Mouse (Mus musculus): ENCODE data around the gene Csf1.

Gene Csf1

DNA sequence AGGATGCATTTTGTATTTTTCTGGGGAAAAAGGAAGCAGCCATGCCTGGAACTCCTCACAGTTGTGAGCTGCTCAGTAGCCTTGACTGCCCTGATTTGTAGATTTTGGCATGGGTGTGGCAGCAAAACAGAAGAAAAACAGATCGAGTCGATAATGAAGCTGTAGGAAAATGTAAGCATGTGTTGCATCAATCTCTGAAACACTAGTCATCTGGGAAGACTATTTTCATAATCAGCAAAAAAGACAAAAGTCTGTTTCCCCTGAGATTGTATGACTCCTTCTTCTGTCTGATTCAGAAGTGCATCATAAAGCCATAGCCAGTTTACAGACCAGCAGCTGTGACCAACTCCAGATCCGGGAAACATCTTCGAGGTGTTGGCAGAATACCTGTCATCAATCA is 53.0 kb downstream of the Csf1 start:
- in situ Hi-C loops (cut with MboI; ENCODE audit: low sequenced_read_pairs) = no loop called here

GRCm38 (mm10) chr3:107706164-107706563 is 54.1 kb downstream of the Csf1 start:
- in situ Hi-C loops (cut with MboI; ENCODE audit: low sequenced_read_pairs) = no loop called here

- in situ Hi-C loops (cut with MboI; ENCODE audit: low sequenced_read_pairs) = no loop called here
These were observed 55.9 kb downstream of the Csf1 start for GRCm38 (mm10) chr3:107704371-107704705.

DNA sequence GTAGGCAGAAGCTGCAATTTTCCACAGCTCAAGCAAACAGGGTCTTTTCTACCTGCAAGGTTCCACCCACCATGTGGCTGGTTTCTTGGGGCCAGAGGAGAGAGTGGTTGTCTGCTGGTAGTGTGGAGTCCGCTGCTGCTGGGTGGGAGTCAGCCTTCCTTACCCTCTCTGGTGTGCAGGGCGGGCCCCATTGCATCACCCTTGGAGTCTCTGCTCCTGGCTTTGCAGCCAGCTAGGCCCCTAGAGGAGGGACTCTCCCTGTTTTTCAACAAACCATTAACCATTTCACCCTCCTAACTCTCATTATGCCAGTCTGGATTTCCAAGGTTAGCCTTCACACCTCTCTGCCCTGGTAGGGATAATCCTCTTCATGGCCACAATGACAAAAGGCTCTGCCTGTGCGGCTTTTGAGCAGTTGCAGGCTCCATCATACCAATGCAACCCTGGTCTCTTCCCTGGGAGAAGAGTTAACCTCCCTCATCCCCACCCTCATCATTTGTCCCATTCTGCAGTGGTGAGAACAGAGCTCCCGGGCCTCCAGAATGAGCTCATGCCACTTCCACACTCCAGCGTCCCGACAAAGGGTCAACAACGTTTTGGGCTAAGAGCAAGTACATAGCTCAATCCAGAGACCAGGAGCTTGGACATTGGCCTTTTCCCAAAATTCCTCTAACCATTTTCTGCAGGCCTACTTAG is 56.4 kb downstream of the Csf1 start:
- in situ Hi-C loops (cut with MboI; ENCODE audit: low sequenced_read_pairs) = no loop called here

DNA sequence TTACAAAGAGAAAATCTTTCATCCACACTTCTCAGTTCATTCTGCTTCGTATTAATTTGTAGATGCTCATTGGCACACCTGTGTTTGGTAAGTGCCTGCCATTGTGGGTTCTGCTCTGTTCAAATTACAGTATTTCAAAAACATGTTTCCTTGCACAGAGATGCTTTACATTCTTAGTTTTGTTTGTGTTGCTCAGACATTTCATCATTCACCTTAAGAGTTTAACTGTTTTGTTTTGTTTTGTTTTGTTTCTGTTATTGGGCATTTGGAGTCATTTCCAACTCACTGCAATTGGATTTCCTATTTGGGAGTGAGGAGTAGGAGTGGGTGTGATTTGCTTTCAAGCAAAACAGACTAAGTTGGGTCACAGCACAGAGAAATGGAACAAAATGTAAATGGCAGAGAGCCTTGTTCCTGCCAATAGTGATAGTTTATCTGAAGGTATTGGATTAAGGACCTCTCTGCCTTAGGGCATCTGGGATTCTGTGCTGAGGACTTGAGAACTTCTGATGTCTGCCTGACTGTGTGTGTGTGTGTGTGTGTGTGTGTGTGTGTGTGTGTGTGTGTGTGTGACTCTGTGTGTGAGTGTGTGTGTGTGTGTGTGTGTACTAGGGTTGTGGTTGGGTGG is 58.4 kb downstream of the Csf1 start:
- in situ Hi-C loops (cut with MboI; ENCODE audit: low sequenced_read_pairs) = no loop called here

GRCm38 (mm10) chr3:107700625-107701024 is 59.6 kb downstream of the Csf1 start:
- in situ Hi-C loops (cut with MboI; ENCODE audit: low sequenced_read_pairs) = no loop called here

DNA sequence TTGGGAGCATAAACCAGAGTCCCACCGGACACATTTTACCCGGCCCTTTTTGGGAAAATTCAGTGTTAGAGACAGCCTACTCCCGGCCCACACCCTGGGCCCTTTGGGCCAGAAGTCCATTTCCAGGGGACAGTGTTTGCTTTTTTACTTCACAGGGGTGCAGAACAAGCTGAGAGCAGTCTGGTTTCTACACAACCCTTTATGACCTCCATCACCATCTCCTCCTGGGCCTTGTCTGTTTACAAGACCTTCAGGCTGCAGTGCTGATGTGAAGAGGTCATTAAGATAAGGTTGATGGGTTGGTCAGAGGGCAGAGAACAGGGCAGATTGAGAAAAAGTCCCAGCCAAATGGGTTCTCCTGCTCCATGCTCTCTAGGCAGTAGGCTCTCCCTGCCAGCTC is 63.4 kb downstream of the Csf1 start:
- in situ Hi-C loops (cut with MboI; ENCODE audit: low sequenced_read_pairs) = loop anchor here (5.0 kb wide), 1 partner anchor 165 kb away; no protein-coding TSS in a partner anchor

DNA sequence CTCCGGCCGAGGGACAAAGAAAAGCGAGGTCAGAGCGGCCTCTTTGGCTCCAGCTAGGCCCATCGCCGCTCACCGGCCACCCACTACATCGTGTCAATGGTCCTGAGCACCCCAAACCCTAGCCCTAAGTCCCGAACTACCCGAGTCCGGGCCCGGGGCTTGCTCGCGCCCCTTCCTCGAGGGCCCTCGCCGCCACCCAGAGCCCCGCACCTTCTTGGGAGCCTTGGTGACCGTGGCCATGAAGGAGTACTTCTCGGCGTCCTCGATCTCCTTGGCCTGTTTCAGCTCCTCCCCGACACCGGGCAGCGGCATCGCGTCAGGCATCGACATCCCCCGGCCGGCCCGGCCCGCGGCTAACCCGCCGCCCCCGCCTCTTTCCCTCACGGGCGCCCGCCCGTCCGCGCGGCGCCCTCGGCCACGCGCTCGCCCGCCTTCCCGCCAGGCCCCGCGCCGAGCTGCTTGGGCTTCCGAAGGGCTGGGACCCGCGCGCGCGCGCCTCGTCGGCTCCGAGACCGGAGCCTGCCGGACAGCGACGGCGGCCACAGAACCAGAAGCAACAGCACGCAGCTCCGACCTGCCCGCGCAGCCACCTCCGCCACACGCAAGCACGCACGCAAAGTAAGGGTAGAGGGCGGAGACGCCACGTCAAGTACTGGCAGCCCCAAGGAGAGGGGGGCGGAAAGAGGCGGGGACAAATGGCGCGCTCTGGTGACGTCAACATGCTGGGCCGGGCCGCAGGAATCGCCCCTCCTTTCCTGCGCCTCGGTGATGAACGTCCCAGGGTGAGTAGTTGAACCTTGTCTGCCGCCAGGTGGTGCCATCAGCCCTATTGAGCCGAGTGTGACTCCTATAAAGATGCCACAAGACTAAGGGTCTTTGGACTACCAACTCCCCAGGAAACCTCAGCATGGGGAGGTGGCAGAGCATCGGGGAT is 64.1 kb downstream of the Csf1 start, which contains the start of gene Ahcyl1:
Ahcyl1 (minus strand) TSS at position 613 of the 934 bp plus-strand sequence.
- in situ Hi-C loops (cut with MboI; ENCODE audit: low sequenced_read_pairs) = loop anchor here (5.0 kb wide), 1 partner anchor 166 kb away; no protein-coding TSS in a partner anchor

DNA sequence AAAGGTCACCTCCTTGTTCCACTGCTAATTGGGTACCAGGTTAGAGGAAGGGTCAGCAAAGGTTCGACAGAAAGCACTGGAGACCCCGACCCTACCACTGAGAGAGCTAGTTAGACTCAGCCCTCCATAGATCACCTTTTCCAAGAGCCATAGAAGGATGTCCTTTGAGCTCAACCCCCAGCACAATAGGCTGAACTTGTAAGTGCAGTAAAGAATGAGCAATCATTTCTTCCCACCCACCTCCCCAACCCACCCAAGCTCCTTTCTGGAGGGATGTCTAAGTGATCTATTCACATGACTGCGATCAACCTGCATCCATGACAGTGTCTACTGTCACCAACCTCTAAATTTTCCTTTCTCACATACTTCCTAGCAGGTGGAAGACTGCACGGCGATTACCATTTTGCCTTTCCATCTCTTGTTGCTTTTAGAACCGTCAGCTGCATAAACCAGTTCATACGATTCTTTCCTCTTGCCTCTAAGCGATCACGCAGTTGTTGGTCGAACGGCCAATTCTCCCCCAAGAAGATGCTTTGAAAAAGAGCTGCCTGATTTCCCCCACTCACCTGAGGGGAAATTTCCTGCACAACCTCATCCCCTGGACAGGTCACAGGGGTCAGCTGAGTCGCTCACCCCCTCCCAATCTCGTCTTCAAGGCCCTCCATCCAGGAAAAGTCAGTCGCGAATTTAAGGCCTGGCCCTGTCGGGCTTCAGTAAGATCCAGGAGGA is 64.9 kb downstream of the Csf1 start:
- in situ Hi-C loops (cut with MboI; ENCODE audit: low sequenced_read_pairs) = loop anchor here (5.0 kb wide), 1 partner anchor 167 kb away; no protein-coding TSS in a partner anchor

- in situ Hi-C loops (cut with MboI; ENCODE audit: low sequenced_read_pairs) = no loop called here
These were observed 65.9 kb downstream of the Csf1 start for GRCm38 (mm10) chr3:107694256-107694900.

Measured in CH12F3 (cell line).